Mouse (Mus musculus) liver, embryonic 14.5 days (tissue): ENCODE results near the gene Birc5.

ENCODE experiments used
- CTCF ChIP-seq: IDR thresholded peaks from 2 replicates; pipeline ENCODE4 v1.5.1; 2016; ENCODE audit warnings: antibody characterized with exemption, low read depth, control low read depth
- EP300 ChIP-seq: IDR thresholded peaks from 2 replicates; pipeline ENCODE4 v1.6.1; 2016; ENCODE audit warnings: antibody characterized with exemption, low read depth

GRCm38 (mm10) chr11:117857462-117857861, 8.4 kb downstream of the Birc5 start:
- no peak for TF ChIP-seq CTCF
- TF ChIP-seq EP300, result no peak
